Mouse (Mus musculus) olfactory bulb, adult 2 months (tissue): ENCODE measurements around the gene Ccdc158. TPM values are rescaled to one million over a fixed set of nuclear protein-coding genes. Genes with fewer than 3 reads are reported as not detected.

ENCODE experiments used
- H3K27ac ChIP-seq: fragments of 200-500 bp; 2 replicates; pipeline ENCODE4 v1.5.1; 2012; ENCODE audit warnings: low read depth, low read length; ENCODE audit not compliant: insufficient read depth
- H3K4me1 ChIP-seq: fragments of 200-500 bp; 2 replicates; pipeline ENCODE4 v1.6.1; 2012; ENCODE audit warnings: low read length; ENCODE audit not compliant: control insufficient read depth, insufficient read depth
- H3K4me3 ChIP-seq: fragments of 200-500 bp; 2 replicates; pipeline ENCODE4 v1.5.1; 2012; ENCODE audit warnings: mild to moderate bottlenecking, low read depth, low read length, moderate library complexity; ENCODE audit not compliant: insufficient read depth
- CTCF ChIP-seq: fragments of 200-500 bp; IDR thresholded peaks from 2 replicates; pipeline ENCODE4 v1.5.1; 2012; ENCODE audit warnings: low read depth, mild to moderate bottlenecking, low read length, moderate library complexity; ENCODE audit not compliant: insufficient read depth
- POLR2A ChIP-seq: fragments of 200-500 bp; IDR thresholded peaks from 2 replicates; pipeline ENCODE4 v1.6.1; 2012; ENCODE audit warnings: mild to moderate bottlenecking, low read depth, low read length, moderate library complexity; ENCODE audit not compliant: insufficient read depth
- WGBS: fragments of 180-500 bp; shearing (Covaris S2); methylation state at CpG from one replicate; pipeline ENCODE4 v1.1.7; 2018; 5-methylcytosine and 5-hydroxymethylcytosine counted together
- polyA plus RNA-seq: library from polyadenylated mRNA; stranded (reverse); fragments of >200 nt; gene quantifications from 2 replicates; pipeline ENCODE4 v1.2.4, GENCODE M21; 2012; ENCODE audit warnings: low replicate concordance; ENCODE audit not compliant: missing spikeins, insufficient read depth, insufficient read length

Ccdc158 gene
- polyA plus RNA-seq, 1 experiment, result not detected

GRCm38 (mm10) chr5:92711666-92712290 lies 36.7 kb upstream of the Ccdc158 start:
- TF ChIP-seq POLR2A, result no peak
- TF ChIP-seq CTCF, result no peak
- no peak overlapping the region for H3K4me3 ChIP-seq
- no peak overlapping the region for H3K27ac ChIP-seq
- 59% methylated on average over 5 of the region's 5 CpGs for WGBS
- H3K4me1 ChIP-seq, result no peaks in the 10 kb centered on the region

- Histone ChIP-seq H3K4me3 (no peak overlapping the region), H3K4me1 (no peaks in the 10 kb centered on the region), H3K27ac (no peak overlapping the region)
- TF ChIP-seq CTCF (no peak), POLR2A (no peak)
- 65% methylated on average over 8 of the region's 8 CpGs for WGBS
Measured at GRCm38 (mm10) chr5:92710779-92711178, 35.7 kb upstream of the Ccdc158 start.

- TF ChIP-seq POLR2A (no peak), CTCF (no peak)
- WGBS, result 47% methylated on average over 7 of the region's 7 CpGs
- H3K27ac ChIP-seq, result no peak overlapping the region
Measured at GRCm38 (mm10) chr5:92707921-92708491, 32.9 kb upstream of the Ccdc158 start.

GRCm38 (mm10) chr5:92703671-92704070 lies 28.6 kb upstream of the Ccdc158 start:
- 43% methylated on average over 8 of the region's 8 CpGs for WGBS
- Histone ChIP-seq H3K27ac (no peak overlapping the region), H3K4me3 (no peak overlapping the region), H3K4me1 (peaks cover 3% of the 10 kb centered on the region)
- no peak for TF ChIP-seq CTCF
- TF ChIP-seq POLR2A, result no peak

More at GRCm38 (mm10) chr5:92707921-92708491, 32.9 kb upstream of the Ccdc158 start:
- Histone ChIP-seq H3K4me1 (no peaks in the 10 kb centered on the region), H3K4me3 (no peak overlapping the region)

- TF ChIP-seq CTCF (no peak), POLR2A (no peak)
- H3K4me3 ChIP-seq, result no peak overlapping the region
- 85% methylated on average over 11 of the region's 11 CpGs for WGBS
- H3K27ac ChIP-seq, result no peak overlapping the region
- H3K4me1 ChIP-seq, result peaks cover 6% of the 10 kb centered on the region
Measured at GRCm38 (mm10) chr5:92701750-92702149, 26.7 kb upstream of the Ccdc158 start.

GRCm38 (mm10) chr5:92698837-92699529 lies 23.9 kb upstream of the Ccdc158 start:
- peaks cover 6% of the 10 kb centered on the region for H3K4me1 ChIP-seq
- TF ChIP-seq POLR2A (no peak), CTCF (no peak)
- WGBS, result 26% methylated on average over 17 of the region's 17 CpGs
- H3K4me3 ChIP-seq, result no peak overlapping the region
- H3K27ac ChIP-seq, result no peak overlapping the region

- 3% methylated on average over 15 of the region's 15 CpGs for WGBS
- Histone ChIP-seq H3K4me3 (peak overlapping the region; percentile 33), H3K27ac (no peak overlapping the region), H3K4me1 (peaks cover 6% of the 10 kb centered on the region)
- no peak for TF ChIP-seq CTCF
- TF ChIP-seq POLR2A, result no peak
Measured at GRCm38 (mm10) chr5:92698131-92698836, 23.2 kb upstream of the Ccdc158 start.

GRCm38 (mm10) chr5:92694316-92694995 lies 19.4 kb upstream of the Ccdc158 start:
- Histone ChIP-seq H3K4me3 (no peak overlapping the region), H3K4me1 (peaks cover 6% of the 10 kb centered on the region), H3K27ac (no peak overlapping the region)
- no peak for TF ChIP-seq POLR2A
- no peak for TF ChIP-seq CTCF
- WGBS, result 49% methylated on average over 10 of the region's 10 CpGs

- no peak for TF ChIP-seq POLR2A
- no peak for TF ChIP-seq CTCF
- Histone ChIP-seq H3K4me3 (no peak overlapping the region), H3K4me1 (peaks cover 3% of the 10 kb centered on the region), H3K27ac (no peak overlapping the region)
- WGBS, result 97% methylated on average over 3 of the region's 3 CpGs
Measured at GRCm38 (mm10) chr5:92693744-92694143, 18.7 kb upstream of the Ccdc158 start.
